Mouse (Mus musculus): ENCODE data around the gene Scyl1. TPM values are rescaled to one million over a fixed set of nuclear protein-coding genes. Genes with fewer than 3 reads are reported as not detected.

The Scyl1 gene
- polyA plus RNA-seq, 1 experiment from 2014 or later, result 82.7 TPM

GRCm38 (mm10) chr19:5802011-5802786, 31.0 kb upstream of the Scyl1 start:
- Histone ChIP-seq H3K4me2 (replicated peaks) (peak overlapping the region; percentile 95), H3K36me3 (peaks cover 18% of the 10 kb centered on the region), H3K27me3 (no peaks in the 10 kb centered on the region), H3K9ac (peak overlapping the region; percentile 100), H3K4me1 (peaks cover 38% of the 10 kb centered on the region), H3K9me3 (no peaks in the 10 kb centered on the region), H3K27ac (peak overlapping the region; percentile 100), H3K4me3 (peak overlapping the region; percentile 99)
- under 1% methylated on average over 25 of the region's 25 CpGs for WGBS
- 0 out of 2 replicates have a peak, but pooled peaks have one; percentile 37 for ATAC-seq (ENCODE audit: low FRiP score, low read depth)

GRCm38 (mm10) chr19:5801432-5801964, 30.3 kb upstream of the Scyl1 start:
- ATAC-seq (ENCODE audit: low FRiP score, low read depth), result no peak
- H3K4me1 ChIP-seq, result peaks cover 38% of the 10 kb centered on the region
- H3K4me3 ChIP-seq, result peak overlapping the region; percentile 99
- H3K9me3 ChIP-seq, result no peaks in the 10 kb centered on the region
- H3K27ac ChIP-seq, result peak overlapping the region; percentile 100
- 9% methylated on average over 3 of the region's 3 CpGs for WGBS
- H3K36me3 ChIP-seq, result peaks cover 25% of the 10 kb centered on the region
- H3K27me3 ChIP-seq, result no peaks in the 10 kb centered on the region
- H3K4me2 ChIP-seq (replicated peaks), result peak overlapping the region; percentile 95
- H3K9ac ChIP-seq, result peak overlapping the region; percentile 100

DNA sequence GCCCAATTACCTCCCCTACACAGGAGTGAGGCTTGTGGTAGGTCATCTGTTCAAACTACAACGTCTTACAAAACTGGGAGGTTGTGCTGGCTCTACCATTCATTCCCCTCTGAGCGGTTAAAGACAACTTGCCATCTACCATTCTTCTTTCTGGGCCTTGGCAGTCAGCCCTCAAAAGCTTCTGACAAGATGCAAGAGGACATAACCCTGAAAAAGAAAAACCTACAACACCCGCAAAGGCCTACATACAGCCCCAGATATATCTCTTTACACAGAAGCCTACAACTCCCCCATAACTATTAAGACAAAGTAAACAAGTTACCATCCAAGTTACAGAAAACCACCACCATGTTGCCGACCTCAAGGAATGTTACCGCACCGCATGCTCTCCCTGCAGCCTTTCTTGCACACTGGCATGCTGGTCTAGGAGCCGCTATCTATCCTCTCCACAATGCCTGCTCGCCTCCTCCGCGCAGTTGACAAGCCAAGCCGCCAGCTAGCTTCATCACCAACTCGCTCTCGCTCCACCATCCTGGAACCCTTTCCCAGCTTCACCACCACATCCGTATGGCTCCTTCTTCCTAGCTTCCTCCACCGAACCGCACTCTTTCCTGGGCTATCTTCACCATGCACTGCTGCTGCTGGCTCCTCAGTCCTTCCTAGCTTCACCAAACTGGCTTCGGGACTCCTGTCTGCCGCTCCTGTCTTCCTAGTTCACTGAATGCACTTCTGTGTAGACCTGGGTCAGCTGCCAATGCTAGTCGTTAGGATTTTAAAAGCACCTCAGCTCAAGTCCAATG, 29.6 kb upstream of the Scyl1 start:
- Histone ChIP-seq H3K9ac (peak overlapping the region; percentile 100), H3K9me3 (no peaks in the 10 kb centered on the region), H3K27ac (peak overlapping the region; percentile 100), H3K4me1 (peaks cover 39% of the 10 kb centered on the region), H3K36me3 (peaks cover 32% of the 10 kb centered on the region), H3K4me3 (peak overlapping the region; percentile 99), H3K4me2 (replicated peaks) (peak overlapping the region; percentile 95), H3K27me3 (no peaks in the 10 kb centered on the region)
- ATAC-seq (ENCODE audit: low FRiP score, low read depth), result no peak
- WGBS, result under 1% methylated on average over 19 of the region's 19 CpGs

GRCm38 (mm10) chr19:5800350-5800631, 29.1 kb upstream of the Scyl1 start:
- Histone ChIP-seq H3K36me3 (peaks cover 37% of the 10 kb centered on the region), H3K27ac (peak overlapping the region; percentile 100), H3K4me2 (replicated peaks) (peak overlapping the region; percentile 95), H3K9me3 (no peaks in the 10 kb centered on the region), H3K4me1 (peaks cover 41% of the 10 kb centered on the region), H3K9ac (peak overlapping the region; percentile 100), H3K27me3 (no peaks in the 10 kb centered on the region), H3K4me3 (peak overlapping the region; percentile 99)
- 2% methylated on average over 2 of the region's 2 CpGs for WGBS
- no peak for ATAC-seq (ENCODE audit: low FRiP score, low read depth)

- Histone ChIP-seq H3K4me2 (replicated peaks) (peak overlapping the region; percentile 95), H3K36me3 (peaks cover 42% of the 10 kb centered on the region), H3K27me3 (no peaks in the 10 kb centered on the region), H3K4me1 (peaks cover 41% of the 10 kb centered on the region), H3K9me3 (no peaks in the 10 kb centered on the region), H3K27ac (peak overlapping the region; percentile 100), H3K9ac (peak overlapping the region; percentile 100), H3K4me3 (peak overlapping the region; percentile 99)
- under 1% methylated on average over 10 of the region's 10 CpGs for WGBS
- ATAC-seq (ENCODE audit: low FRiP score, low read depth), result no peak
These were observed 28.5 kb upstream of the Scyl1 start for GRCm38 (mm10) chr19:5799566-5800349.

DNA sequence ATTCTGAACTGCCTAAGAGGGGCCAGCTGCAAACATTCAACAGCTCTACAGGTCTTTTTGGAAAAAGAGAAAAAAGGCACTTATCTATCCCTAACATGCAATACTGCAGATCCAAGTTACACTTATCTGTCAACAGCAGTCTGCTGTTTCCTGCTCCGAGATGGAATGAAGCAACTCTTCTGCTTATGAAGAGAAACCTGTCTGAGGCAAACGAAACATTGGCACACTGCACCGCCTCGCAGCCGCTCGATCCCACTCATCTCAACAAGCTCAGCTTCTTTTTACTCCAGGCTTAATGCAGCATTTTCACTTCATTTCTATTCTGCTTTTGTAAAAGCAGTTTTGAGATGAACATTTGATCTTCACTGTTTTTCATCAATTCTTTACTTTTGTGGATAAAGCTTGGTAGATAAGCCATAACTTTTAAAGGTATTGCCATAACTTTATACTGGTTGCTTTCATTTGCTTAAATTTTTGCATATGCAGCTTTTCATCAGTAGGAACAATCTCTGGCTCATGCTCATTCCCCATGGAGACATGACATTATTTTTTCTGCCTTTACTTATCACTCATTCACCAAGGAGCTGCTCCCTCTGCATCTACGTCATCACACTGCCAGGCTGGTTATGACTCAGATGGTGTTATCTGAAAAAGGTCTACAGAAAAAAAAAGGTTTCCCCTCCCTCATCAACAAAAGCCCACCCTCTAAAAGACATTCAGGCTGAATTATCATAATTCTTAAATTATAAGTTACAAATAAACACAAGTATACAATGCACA, 27.7 kb upstream of the Scyl1 start:
- H3K4me3 ChIP-seq, result peak overlapping the region; percentile 99
- H3K4me1 ChIP-seq, result peaks cover 39% of the 10 kb centered on the region
- no peaks in the 10 kb centered on the region for H3K27me3 ChIP-seq
- no peak for ATAC-seq (ENCODE audit: low FRiP score, low read depth)
- H3K27ac ChIP-seq, result peak overlapping the region; percentile 52; the same call in 1 of the 2 replicates
- H3K36me3 ChIP-seq, result peaks cover 44% of the 10 kb centered on the region
- H3K4me2 ChIP-seq (replicated peaks), result peak overlapping the region; percentile 95
- H3K9me3 ChIP-seq, result no peaks in the 10 kb centered on the region
- whole genome bisulfite sequencing, result under 1% methylated on average over 7 of the region's 7 CpGs
- H3K9ac ChIP-seq, result peak overlapping the region; percentile 100

- peaks cover 44% of the 10 kb centered on the region for H3K36me3 ChIP-seq
- H3K9me3 ChIP-seq, result no peaks in the 10 kb centered on the region
- H3K4me2 ChIP-seq (replicated peaks), result peak overlapping the region; percentile 95
- no peaks in the 10 kb centered on the region for H3K27me3 ChIP-seq
- ATAC-seq (ENCODE audit: low FRiP score, low read depth), result no peak
- WGBS, result 19% methylated on average over 7 of the region's 7 CpGs
- H3K4me3 ChIP-seq, result peak overlapping the region; percentile 99
- H3K4me1 ChIP-seq, result peaks cover 39% of the 10 kb centered on the region
- H3K27ac ChIP-seq, result peak overlapping the region; percentile 58
- peak overlapping the region; percentile 100 for H3K9ac ChIP-seq
These were observed 26.3 kb upstream of the Scyl1 start for GRCm38 (mm10) chr19:5797381-5798111.

DNA sequence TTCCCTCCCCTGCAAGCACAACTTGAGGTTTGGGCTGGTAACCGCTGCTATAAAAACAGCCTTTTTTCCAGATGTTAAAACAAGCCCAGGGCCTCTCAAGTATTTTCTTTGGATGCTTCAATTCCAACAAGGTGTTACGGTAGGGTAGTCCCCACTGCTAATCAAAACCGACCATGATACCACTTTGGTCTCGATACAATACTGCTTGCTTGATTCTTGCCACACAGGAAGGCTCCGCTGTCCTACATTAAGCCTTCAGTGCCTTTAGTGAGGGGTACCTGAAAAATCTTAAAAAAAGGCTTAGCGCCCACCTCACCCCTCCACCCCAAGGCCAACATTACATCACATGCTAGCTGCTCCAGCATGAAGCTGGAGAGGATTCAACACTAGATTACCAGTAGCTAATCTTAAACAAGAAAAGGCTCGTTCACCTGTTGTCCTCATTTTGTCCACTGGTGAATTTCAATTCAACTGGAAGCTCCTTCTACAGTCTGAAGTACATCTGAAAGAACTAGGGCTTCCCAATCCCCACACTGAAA, 25.4 kb upstream of the Scyl1 start:
- 58% methylated on average over 7 of the region's 7 CpGs for WGBS
- no peaks in the 10 kb centered on the region for H3K9me3 ChIP-seq
- peaks cover 44% of the 10 kb centered on the region for H3K36me3 ChIP-seq
- ATAC-seq (ENCODE audit: low FRiP score, low read depth), result no peak
- H3K27me3 ChIP-seq, result no peaks in the 10 kb centered on the region
- H3K9ac ChIP-seq, result peak overlapping the region; percentile 100
- H3K4me3 ChIP-seq, result peak overlapping the region; percentile 99
- H3K4me2 ChIP-seq (replicated peaks), result peak overlapping the region; percentile 95
- peaks cover 39% of the 10 kb centered on the region for H3K4me1 ChIP-seq
- H3K27ac ChIP-seq, result peak overlapping the region; percentile 22; the same call in 1 of the 2 replicates

- no peak for ATAC-seq (ENCODE audit: low FRiP score, low read depth)
- H3K9me3 ChIP-seq, result no peaks in the 10 kb centered on the region
- H3K4me2 ChIP-seq (replicated peaks), result peak overlapping the region; percentile 95
- peak overlapping the region; percentile 99 for H3K4me3 ChIP-seq
- H3K27me3 ChIP-seq, result no peaks in the 10 kb centered on the region
- WGBS, result 67% methylated on average over 11 of the region's 11 CpGs
- H3K36me3 ChIP-seq, result peaks cover 44% of the 10 kb centered on the region
- H3K9ac ChIP-seq, result peak overlapping the region; percentile 100
- H3K27ac ChIP-seq, result peak overlapping the region; percentile 61
- H3K4me1 ChIP-seq, result peaks cover 39% of the 10 kb centered on the region
These were observed 24.7 kb upstream of the Scyl1 start for GRCm38 (mm10) chr19:5795668-5796572.

All from limb, embryonic 13.5 days (tissue).